Mouse (Mus musculus): ENCODE measurements around the gene Lmtk3. TPM values are rescaled to one million over a fixed set of nuclear protein-coding genes. Genes with fewer than 3 reads are reported as not detected.
A peak's percentile ranks its signal among the peaks of the same experiment; 100 is the strongest.

The Lmtk3 gene
- total RNA-seq, 4 experiments from 2014 or later, result 0.22 TPM; not detected in 3

- DNase-seq (ENCODE audit: low spot score), result no peak
These were observed 25.9 kb downstream of the Lmtk3 start for GRCm38 (mm10) chr7:45809276-45810075.

DNA sequence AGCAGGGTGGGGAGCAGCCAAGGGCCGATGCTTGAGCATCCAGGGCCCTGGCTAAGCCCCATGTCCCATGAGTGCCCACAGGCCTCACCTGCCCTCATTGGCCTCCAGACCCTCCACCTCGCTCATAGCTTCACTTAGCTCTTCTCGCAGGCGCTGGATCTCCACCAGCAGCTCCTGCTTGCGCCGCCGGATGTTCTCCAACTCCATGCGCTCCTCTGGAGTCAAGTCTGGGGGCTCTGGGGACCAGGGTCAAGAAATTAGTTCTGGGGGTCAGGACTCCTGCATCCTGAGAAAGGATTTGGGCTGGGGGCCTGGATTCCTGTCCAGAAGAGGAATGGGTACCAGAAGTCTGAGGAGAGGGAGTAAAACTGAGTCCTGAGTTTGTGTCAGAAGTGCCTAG lies 29.4 kb downstream of the Lmtk3 start:
- DNase-seq (ENCODE audit: low spot score), result no peak

DNA sequence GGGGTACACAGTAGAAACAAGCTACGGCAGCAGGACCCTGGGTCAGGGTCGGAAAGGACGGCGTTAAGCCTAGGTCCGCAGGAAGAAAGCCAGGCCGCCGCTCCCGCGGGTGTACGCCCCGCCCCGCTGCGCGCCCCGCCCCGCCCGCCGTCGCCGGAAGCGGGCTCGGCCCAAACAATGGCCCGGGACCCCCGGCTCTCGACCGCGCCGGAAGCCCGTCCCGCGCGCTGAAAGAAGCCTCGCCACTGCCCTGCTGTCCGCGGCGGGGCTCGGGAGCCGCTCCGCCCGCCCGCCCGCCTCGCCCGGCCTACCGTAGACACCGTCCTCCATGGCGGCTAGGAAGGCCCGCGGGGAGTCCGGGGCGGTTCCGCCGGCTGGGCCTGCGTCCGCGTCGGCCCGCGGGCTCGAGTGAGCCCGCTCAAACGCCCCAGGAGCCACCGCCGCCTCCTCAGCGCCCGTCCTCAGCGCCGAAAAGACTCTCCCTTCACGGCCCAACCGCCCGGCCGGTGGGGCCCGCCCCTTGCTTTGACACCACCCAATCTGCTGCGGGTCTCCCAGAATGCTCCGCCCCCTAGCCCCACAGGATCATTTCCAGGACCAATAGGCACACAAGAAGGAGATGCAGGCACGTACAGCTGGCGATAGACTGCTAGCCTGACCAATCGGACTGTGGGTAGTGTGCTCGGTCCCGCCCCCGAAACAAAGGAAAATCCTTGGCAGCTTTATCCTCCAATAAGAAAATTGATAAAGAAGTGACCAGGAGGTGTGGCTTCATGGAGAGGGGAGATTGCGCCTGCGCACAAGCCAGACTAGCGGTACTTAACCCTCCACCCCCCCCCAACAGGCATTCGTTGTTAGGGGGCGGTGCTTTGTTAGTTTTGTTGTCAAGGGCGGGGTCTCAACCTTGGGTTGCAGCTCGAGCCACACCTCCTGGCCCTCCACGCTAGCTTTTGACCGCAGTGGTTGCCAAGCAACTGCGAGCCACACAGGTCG lies 30.5 kb downstream of the Lmtk3 start, which contains the start of gene Cyth2:
Gene Cyth2 (minus strand): TSS at position 795 of the 993 bp plus-strand sequence.
- peak; percentile 99 for DNase-seq (ENCODE audit: low spot score)

DNA sequence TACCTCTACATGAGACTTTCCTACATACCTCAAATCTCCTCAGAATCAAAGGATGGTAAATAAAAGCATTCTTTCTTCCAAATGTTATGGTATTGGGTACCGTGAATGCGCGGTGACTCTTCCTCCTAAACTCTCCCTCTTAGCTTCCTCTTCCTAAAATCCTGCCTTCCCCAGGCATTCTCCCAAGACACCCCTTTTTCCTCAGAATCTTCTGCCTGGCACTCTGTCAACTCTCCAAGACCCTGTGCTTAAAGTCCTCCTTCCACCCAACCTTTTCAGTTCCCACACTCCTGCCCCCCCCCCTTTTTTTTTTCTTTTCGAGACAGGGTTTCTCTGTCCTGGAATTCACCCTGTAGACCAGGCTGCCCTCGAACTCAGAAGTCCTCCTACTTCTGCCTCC lies 31.3 kb downstream of the Lmtk3 start:
- no peak for DNase-seq (ENCODE audit: low spot score)

- DNase-seq (ENCODE audit: low spot score), result no peak
These were observed 31.9 kb downstream of the Lmtk3 start for GRCm38 (mm10) chr7:45815323-45815983.

GRCm38 (mm10) chr7:45815984-45816351 lies 32.4 kb downstream of the Lmtk3 start:
- DNase-seq (ENCODE audit: low spot score), result no peak

DNA sequence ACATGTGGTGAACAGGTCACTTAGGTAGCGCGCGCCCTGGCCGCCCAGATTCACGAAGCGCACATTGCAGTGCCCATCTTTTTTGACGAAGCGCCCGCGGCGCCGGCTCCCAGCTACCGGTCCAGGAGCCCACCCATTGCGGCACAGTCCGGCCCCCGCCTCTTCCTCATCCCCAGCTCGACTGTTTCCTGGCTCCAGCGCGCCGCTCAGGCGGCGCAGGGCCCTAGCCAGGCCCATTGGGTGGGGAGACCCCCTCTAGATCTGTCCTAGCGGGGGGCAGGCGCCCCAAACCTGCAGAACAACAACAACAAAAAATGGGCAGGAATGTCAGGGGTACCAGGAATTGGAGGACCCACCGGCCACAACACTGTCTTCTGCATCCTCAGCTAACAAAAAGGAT lies 36.3 kb downstream of the Lmtk3 start:
- DNase-seq (ENCODE audit: low spot score), result no peak

DNA sequence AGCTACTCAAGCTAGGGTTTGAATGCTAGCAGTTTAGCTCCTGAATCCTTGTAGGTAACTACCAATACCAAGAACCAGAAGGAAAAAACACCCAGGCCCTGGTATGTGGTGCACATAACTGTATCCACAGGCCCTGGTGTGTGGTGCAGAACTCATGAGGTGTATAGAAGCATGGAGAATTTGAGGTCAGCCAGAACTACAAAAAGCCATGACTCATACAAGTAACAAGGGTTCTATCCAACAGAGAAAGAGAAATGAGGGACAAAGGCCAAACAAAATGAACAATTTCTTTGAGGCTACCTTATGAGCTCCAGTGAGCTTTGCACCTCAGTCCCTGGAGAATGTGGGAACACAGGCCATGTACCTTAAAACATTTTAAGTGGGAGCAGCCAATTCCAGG lies 37.4 kb downstream of the Lmtk3 start:
- DNase-seq (ENCODE audit: low spot score), result no peak

DNA sequence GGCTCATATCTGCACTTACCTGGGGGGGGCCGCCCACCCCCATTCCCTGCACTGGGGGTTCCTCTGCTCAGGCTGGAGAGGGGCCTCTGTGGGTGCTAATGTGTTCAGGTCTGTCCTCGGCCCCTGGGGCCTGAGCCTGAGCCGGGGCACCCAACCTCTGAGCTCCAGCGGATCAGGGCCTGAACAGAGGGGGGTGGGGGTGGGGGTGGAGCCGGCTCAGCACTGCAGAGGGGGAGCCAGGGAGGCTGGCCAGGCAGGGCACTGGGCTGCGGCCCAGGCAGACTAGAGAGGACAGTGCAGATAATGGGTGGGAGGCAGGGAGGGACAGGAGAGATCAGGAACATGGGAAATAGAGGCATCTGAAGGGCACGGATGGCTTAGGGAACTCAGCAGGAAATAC lies 41.1 kb downstream of the Lmtk3 start, which contains the start of gene Kcnj14:
Gene Kcnj14 (minus strand): TSS at position 185 of the 400 bp plus-strand sequence.
- DNase-seq (ENCODE audit: low spot score), result no peak

DNA sequence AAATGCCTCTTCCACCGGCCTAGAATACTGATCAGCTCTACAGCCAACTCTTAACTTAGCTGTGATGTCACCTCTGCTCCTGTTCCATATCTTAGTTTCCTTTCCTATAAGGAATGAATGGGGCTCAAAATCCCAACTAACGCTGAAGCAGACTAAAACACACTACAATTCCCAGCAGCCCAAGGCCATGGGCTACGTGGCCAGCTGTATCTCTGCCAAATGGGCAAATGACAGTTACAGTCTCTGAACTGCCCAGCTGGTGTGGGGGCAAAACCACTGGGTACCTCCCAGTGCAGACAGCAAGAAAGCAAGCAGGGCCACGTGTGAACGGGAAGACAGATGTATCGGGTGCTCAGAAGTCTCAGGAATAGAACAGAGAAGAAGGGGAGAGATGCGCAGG lies 43.1 kb downstream of the Lmtk3 start:
- DNase-seq (ENCODE audit: low spot score), result no peak

DNA sequence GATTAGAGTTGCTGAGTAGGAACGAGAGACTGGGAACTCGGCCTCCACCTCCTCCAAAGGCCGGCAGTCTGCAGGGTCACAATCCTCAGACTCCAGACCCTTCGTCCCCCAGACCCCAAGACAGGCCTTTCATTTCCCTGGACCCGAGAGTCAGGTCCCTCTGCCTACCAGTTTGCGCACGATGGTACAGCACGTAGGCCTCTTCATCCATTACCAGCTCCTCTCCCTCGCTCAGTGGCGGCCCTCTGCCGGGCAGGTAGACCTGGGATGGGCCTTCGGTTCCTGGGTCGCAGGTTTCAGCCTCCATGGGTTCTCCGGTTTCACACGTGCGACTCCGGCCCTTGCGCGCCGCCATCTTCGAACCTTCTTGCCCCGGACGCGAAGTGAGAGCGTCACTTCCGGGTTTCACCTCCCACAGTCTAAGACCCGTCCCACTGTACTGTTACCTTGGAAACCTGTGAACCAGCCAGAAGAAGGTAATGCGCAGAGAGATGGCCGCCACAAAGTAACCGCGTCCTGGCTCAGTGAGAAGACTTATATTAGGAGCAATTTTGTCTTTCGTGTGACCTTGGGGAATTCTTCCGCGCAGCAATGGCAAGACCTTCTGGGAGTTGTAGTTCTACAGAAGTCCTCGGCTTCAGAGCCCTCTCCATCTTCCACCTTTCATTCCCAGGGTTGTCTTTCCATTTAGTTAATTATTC lies 47.0 kb downstream of the Lmtk3 start, which contains the start of gene Grwd1:
Gene Grwd1 (minus strand): TSS at position 518 of the 701 bp plus-strand sequence.
- DNase-seq (ENCODE audit: low spot score), result peak; percentile 85

DNA sequence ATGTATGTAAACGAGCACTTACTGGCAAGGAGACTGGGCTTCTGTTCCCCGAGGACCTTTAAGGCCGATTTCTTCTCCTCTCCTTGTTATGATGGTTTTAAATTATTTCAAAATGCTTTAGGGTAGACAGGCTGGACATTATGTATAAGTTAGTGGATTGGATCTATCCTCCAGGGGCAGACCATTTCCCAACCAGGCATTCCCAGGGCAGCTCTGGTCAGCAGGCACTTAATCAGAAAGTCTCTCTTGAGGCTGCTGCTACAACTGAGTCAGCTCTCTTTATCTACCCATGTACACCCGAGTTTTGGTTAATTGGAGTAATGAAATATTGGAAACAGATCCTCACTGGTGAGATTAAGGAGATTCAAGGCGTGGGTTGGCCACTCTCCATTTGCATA lies 47.6 kb downstream of the Lmtk3 start:
- no peak for DNase-seq (ENCODE audit: low spot score)

DNA sequence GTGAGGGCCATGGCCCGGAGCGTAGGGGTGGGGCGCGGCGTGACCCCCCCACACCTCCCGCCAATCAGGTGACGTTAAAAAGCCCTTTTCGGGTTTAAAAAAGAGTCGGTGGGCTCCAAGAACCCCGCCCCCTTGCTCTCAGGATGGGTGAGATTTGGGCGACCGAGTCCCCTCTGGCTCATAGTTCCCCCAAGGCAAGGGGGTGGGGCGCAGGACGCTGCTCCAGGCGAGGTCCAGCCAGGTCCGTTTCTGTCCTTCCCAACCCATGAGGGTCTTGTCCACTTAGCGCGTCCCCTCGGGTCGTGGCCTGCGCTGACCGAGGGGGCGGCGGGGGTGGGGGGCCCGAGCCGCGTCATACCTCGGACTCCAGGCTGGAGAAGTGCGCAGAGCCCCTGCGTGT lies 48.9 kb downstream of the Lmtk3 start:
- no peak for DNase-seq (ENCODE audit: low spot score)

DNA sequence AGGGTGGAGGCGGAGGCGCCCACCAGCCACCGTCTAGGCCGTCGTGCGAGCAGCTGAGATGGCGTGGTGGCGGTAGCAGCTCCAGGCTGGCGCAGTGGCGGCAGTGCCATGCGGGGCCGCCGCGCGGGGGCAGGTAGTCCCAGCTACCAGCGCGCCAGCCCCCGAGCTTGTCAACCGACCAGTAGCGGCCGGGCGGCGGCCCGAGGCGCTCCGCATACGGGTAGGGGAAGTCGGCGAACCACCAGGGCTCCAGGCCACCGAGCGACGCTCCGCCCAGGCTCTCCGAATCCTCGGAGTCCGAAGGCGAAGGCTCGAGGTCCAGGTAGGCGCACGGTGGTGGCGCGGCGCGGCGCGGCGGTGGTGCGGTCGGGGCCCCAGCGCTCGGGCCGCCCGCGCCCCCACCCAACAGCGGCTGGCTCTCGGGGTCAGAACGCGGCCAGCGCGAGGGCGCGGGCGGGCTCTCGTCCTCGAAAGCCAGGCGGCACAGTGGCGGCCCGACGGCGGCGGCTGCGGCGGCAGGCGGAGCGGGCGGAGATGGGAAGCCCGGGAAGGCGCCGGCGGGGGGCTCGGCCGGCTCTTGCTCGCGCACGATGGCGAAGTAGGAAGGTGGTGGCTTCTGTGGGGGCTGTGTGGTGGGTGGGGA lies 49.7 kb downstream of the Lmtk3 start:
- DNase-seq (ENCODE audit: low spot score), result no peak

DNA sequence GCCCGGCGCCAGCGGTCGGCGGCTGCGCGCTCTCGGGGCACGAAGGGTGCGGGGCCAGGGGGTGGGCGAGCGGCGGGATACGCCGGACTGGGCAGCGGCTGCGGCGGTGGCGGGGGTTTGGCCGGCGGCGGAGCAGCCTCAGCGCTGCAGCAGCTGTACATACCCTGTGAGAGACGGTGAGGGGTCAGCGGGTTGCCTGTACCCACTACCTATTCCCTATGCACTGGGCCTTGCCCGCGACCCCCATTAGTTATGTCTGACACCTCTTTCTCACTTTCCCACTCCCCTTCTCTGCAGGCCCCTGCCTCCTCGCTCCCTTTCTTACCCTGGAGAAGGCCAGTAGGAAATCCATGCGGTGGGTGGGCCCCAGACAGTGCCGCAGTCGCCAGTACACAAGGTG lies 50.4 kb downstream of the Lmtk3 start:
- no peak for DNase-seq (ENCODE audit: low spot score)

DNA sequence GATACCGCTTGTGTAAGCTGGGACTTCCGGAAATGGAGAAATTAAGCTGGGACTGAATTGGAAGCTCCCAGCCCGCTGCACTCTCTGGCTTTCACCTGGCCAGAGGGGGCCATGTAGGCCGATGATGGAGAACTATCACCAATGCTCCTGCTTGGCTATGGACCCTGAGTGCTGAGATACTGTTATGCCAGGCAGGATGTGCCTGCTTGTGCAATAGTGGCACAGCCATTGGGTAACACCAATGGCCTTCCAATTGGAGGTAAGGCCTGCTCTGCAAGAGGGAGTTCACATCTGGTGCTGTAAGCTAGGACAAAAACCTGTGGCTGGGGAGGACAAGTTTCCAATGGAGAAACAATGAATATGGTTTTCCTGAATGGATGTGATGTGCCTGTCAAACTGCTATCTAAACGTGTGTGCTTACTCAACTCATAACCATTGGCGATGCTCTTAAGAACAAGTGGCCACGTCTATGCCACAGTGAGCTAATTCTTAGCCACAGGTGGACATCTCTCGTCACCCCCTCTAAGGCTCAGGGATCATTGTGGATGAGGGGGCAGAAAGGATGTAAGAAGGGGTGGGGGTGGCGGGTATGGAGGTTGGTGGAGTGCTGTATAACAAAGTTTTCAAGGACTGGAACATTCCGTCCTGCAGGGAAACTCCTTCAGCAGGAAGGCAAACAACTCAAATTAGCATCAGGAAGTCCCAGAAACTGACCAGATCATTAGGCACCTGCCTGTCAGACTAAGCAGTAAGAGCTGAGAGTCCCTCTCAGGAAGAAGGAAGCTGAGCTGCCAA lies 59.6 kb downstream of the Lmtk3 start:
- DNase-seq (ENCODE audit: low spot score), result no peak

GRCm38 (mm10) chr7:45848447-45849027 lies 65.0 kb downstream of the Lmtk3 start:
- DNase-seq (ENCODE audit: low spot score), result no peak

GRCm38 (mm10) chr7:45850661-45851060 lies 67.1 kb downstream of the Lmtk3 start:
- DNase-seq (ENCODE audit: low spot score), result no peak

- no peak for DNase-seq (ENCODE audit: low spot score)
These were observed 69.6 kb downstream of the Lmtk3 start for GRCm38 (mm10) chr7:45853089-45853488.

Data from heart, adult 8-10 months (tissue).